Mouse (Mus musculus) left cerebral cortex, postnatal 4 days (tissue): ENCODE measurements at regions not wholly inside any gene's neighbourhood (a gene's known extent, or its start where the extent isn't known, plus 50 kb on each side); places are given as distances from the start of the nearest gene placed in this dataset.
A peak's percentile ranks its signal among the peaks of the same experiment; 100 is the strongest.
"Not testable (repeated sequence)": the region's sequence is repeated elsewhere in the genome, so short reads cannot be mapped to it uniquely, and the experiment has no call there.

Experiments used
- DNase-seq: peaks from one replicate; pipeline ENCODE4 v3.0.0-alpha.2; 2022
- intact Hi-C: fragments of 180-260 bp; cut with DNase I; formaldehyde crosslinking; loops from one replicate; pipeline ENCODE4 v1.15.1; 2025

GRCm38 (mm10) chr1:30564757-30565156 is 309.0 kb downstream of the Phf3 start:
- no peak for DNase-seq
- intact Hi-C loops: no loop called here

DNA sequence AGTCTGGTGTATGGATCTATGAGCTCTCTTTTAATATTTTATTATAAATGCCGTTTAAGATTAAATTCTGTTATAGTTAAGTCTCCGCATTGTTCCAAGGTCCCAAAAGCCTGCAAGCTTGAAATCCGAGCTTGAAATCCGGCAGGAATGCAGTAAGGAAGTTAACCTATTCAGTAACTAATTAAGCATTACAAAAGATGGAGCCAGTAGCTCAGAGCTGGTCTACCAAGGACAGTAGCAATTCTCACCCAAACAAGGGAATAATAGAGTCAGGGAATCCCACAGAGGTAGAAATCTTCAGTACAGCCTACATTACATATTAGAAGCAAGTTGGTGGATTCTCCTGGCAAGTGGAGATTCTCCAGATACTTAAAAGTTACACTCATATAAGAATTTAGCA is 325.0 kb downstream of the Phf3 start:
- DNase-seq, intact Hi-C loops: not testable (repeated sequence)

GRCm38 (mm10) chr1:30540088-30540698 is 333.5 kb downstream of the Phf3 start:
- DNase-seq: no peak
- intact Hi-C loops: no loop called here

DNA sequence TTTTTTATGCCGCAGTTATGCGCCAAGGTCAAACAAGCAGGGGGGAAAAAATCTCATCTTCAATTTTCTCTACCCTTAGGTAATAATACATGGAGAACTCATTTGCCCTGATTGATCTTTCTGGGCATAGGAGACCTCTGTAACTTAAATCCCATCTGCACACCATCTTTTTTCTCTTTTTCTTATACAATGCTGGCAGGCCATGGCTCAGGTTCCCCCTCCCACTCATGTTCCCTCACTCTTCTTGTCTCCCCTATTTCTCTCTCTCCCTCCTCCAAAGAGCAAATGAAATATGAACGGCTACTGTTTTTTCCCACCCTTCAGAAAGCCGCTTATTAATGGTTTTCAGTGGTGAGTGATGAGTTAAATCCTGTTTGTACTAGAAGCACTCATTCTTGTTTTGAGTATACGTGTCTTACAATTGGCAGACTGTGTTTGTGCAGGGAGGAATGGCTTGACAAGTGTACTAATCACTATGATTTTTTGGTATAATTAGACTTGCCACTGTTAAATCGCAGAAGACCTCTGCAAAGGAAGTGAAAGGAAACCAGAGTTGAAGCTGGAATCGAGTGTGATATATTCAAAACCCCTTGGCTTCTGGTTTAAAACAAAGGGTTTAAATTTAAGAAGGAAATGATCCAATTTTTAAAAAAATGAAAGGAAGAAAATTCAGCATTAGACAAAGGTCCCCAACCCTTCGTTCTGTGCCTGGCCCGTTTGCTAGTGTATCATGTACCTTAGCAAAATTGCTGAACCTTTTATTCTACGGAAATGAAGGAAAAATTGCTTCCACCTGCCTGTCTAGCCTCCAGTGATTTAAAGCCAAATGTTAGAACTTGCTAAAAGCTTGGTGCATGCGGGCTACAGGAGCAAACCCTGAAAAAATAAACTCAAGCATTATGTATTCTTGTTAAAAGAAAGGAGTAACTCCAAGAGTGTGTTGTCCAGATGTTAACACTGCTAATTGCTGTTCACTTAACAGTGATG is 336.4 kb downstream of the Phf3 start:
- intact Hi-C loops: no loop called here
- DNase-seq: no peak

DNA sequence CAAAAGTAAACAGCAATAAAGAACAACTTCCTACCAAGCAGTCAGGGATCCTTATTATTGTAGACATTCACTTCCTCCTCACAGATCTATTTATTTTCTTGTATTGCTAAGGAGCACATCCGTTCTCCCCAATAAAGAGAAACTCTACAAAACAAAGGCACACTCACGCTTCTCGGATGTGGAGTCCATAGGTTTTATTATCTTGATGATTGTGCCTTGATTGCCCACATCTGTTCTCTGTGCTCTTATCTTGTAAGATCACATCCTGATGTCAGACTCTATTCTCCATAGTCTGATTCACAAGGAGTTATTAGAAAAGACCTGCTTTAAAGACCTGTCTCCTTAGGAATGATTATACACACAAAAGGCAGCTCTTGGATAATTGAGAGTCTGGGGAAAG is 356.4 kb downstream of the Phf3 start:
- intact Hi-C loops: no loop called here
- no peak for DNase-seq

- no peak for DNase-seq
- intact Hi-C loops: no loop called here
These were observed 357.9 kb downstream of the Phf3 start for GRCm38 (mm10) chr1:30515846-30516245.

GRCm38 (mm10) chr1:30503224-30503623 is 370.5 kb downstream of the Phf3 start:
- peak; percentile 9 for DNase-seq
- intact Hi-C loops: no loop called here

- intact Hi-C loops: no loop called here
- no peak for DNase-seq
These were observed 413.3 kb downstream of the Phf3 start for GRCm38 (mm10) chr1:30460295-30460958.

DNA sequence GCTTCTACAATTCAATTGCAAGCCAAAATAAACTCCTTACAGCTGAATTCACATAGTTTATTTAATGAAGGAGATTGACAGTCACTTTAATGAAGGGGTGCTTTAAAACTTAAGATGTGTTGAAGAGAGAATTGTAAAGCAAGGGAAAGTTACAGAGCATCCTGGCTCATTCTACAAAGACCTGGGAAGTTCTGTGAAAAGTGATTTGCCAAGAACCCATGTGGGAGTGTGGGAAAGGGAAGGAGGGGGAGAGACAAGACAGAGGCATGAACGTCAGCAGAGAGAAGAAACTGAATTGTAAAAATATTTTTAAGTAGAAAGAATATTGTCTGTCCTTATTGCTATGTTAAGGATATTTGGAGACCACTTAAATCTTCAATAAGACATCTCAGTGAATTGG is 435.8 kb downstream of the Phf3 start:
- intact Hi-C loops: no loop called here
- DNase-seq: no peak

- intact Hi-C loops: no loop called here
- DNase-seq: no peak
These were observed 457.1 kb downstream of the Phf3 start for GRCm38 (mm10) chr1:30416582-30416981.

DNA sequence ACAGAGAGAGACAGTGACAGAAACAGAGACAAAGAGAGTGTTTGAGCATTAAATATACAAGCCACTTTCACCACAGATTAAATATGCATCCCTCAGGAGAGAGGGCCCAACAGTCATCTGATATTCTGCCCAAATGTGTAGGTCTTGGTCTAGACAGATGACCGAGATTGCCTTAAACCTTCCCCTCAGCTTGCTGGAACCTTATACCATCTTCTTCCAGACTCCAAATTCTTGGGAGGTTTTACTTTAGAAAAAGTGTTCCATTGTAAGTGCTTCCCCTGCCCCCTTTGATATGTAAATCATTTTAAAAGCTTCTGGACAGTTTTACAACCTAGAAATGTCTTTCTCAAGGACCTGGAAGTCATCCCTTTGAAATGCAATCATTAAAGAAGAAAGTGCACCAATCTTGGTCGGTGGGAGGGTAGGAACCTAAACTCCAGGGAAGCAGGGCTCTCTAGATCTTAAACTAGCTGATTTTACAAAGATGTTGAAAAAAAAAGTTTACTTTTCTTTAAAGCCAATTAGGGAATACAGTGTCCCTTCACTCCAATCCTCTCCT is 458.8 kb downstream of the Phf3 start:
- intact Hi-C loops: no loop called here
- DNase-seq: no peak
